ENCODE assay signal across 9 mouse cellular contexts in the genomic region with DNA sequence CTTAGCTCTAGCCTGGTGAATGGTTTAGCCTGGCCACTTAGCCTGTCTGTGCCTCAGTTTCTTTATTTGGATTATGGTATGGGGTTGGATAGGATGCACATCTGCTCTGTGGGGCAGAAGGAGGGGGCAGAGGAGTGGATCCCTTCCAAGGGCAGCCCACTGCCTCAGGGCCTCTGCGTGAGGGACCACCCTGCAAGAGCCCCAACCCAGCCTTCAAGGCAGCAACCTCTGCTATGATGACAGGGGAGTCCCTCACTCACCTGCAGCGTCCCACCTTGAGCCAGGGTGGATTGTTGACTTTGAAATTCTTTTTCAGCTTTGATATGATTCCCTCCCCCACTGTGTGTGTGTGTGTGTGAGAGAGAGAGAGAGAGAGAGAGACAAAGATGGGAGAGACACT.
"Had no signal": no experiment of that assay in that cellular context is flagged by ENCODE, and none has a peak within 500 bp of the region (broad histone marks: within the 10 kb centered on the region; RNA-seq: fewer than 3 reads in every experiment).

No protein-coding gene starts in this region.

- H3K4me3 ChIP-seq: layer of hippocampus, adult 2 months; liver, embryonic 15.5 days had no signal

- H3K36me3 ChIP-seq: liver, embryonic 15.5 days had no signal

- ATAC-seq: lung, postnatal 0 days; midbrain, embryonic 16.5 days had no signal

- H3K27ac ChIP-seq: layer of hippocampus, adult 2 months; liver, embryonic 15.5 days had no signal

- H3K9me3 ChIP-seq: liver, embryonic 15.5 days had no signal

- H3K4me1 ChIP-seq: liver, embryonic 15.5 days had no signal

- H3K4me2 ChIP-seq: liver, embryonic 11.5 days; liver, embryonic 15.5 days had no signal

- H3K9ac ChIP-seq: liver, embryonic 15.5 days had no signal

- DNase-seq: lung, adult 2 months; lung, postnatal 36 days; thymus, adult 18-20 months; thymus, postnatal 14 days had no signal
